Mouse (Mus musculus): Measurements from ENCODE around the gene Cpm. TPM values are rescaled to one million over a fixed set of nuclear protein-coding genes. Genes with fewer than 3 reads are reported as not detected.

Cpm gene
- polyA plus RNA-seq, 1 experiment: 6.7 TPM

DNA sequence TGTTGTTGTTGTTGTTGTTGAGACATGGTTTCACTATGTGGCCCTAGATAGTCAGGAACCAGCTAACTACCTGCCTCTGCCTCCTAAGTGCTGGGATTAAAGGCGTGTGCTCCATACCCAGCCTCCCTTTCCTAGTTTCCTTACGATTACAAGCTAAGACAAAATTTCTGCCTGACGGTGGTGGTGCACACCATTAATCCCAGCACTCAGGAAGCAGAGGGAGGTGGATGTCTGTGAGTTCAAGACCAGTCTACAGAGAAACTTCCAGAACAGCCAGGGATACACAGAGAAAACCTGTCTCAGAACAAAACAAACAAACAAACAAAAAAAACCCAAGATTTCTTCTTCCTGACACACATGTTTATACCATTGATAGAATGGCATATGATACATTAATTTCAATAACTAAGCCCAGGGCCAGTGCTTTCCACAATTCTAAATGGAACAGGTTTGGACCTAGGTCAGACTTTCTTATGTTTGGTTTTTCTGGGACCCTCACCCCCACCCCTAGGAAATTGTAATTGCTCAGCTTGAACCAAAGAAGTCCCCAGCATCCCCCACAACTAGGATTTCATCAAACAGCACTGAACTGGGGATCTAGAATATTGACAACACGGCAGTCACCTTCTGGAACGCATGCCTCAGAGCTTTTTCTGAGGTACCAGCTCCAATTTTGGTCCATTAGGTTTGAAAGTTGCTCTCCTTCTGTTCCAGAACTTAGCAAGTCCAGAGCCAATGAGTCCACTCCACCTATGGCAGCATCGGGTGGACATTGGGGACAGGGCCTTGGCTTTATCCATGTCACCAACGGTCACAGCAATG lies 20.1 kb upstream of the Cpm start:
- no peak overlapping the region for H3K27ac ChIP-seq (ENCODE audit: insufficient read depth, low read length)
- no peak overlapping the region for H3K4me3 ChIP-seq (ENCODE audit: low read depth, low read length)
- H3K27me3 ChIP-seq (ENCODE audit: control insufficient read depth, insufficient read depth, low read length, poor library complexity, severe bottlenecking): no peaks in the 10 kb centered on the region
- TF ChIP-seq CTCF (IDR thresholded peaks at IDR 0.05; ENCODE audit: low read depth, low read length) (no peak), POLR2A (IDR thresholded peaks at IDR 0.05; ENCODE audit: insufficient read depth, low read length) (no peak), EP300 (IDR thresholded peaks at IDR 0.05; ENCODE audit: insufficient read depth, low read depth, low read length) (no peak)
- H3K36me3 ChIP-seq (ENCODE audit: control insufficient read depth, insufficient read depth, low read length, poor library complexity, severe bottlenecking): no peaks in the 10 kb centered on the region
- no peak overlapping the region for H3K9ac ChIP-seq (ENCODE audit: low read depth, poor library complexity, severe bottlenecking)
- no peaks in the 10 kb centered on the region for H3K4me1 ChIP-seq (ENCODE audit: control insufficient read depth, insufficient read depth, low read length)
- H3K9me3 ChIP-seq (replicated peaks; ENCODE audit: control insufficient read depth, insufficient read depth, low read length, poor library complexity, severe bottlenecking): no peaks in the 10 kb centered on the region

GRCm38 (mm10) chr10:117609810-117610090 lies 19.6 kb upstream of the Cpm start:
- Histone ChIP-seq H3K9ac (ENCODE audit: low read depth, poor library complexity, severe bottlenecking) (no peak overlapping the region), H3K4me3 (ENCODE audit: low read depth, low read length) (no peak overlapping the region), H3K36me3 (ENCODE audit: control insufficient read depth, insufficient read depth, low read length, poor library complexity, severe bottlenecking) (no peaks in the 10 kb centered on the region), H3K4me1 (ENCODE audit: control insufficient read depth, insufficient read depth, low read length) (no peaks in the 10 kb centered on the region), H3K27ac (ENCODE audit: insufficient read depth, low read length) (no peak overlapping the region), H3K27me3 (ENCODE audit: control insufficient read depth, insufficient read depth, low read length, poor library complexity, severe bottlenecking) (no peaks in the 10 kb centered on the region), H3K9me3 (replicated peaks; ENCODE audit: control insufficient read depth, insufficient read depth, low read length, poor library complexity, severe bottlenecking) (no peaks in the 10 kb centered on the region)
- TF ChIP-seq POLR2A (IDR thresholded peaks at IDR 0.05; ENCODE audit: insufficient read depth, low read length): no peak
- no peak for TF ChIP-seq EP300 (IDR thresholded peaks at IDR 0.05; ENCODE audit: insufficient read depth, low read depth, low read length)
- TF ChIP-seq CTCF (IDR thresholded peaks at IDR 0.05; ENCODE audit: low read depth, low read length): no peak

- H3K4me1 ChIP-seq (ENCODE audit: control insufficient read depth, insufficient read depth, low read length): no peaks in the 10 kb centered on the region
- no peak overlapping the region for H3K9ac ChIP-seq (ENCODE audit: low read depth, poor library complexity, severe bottlenecking)
- H3K27me3 ChIP-seq (ENCODE audit: control insufficient read depth, insufficient read depth, low read length, poor library complexity, severe bottlenecking): no peaks in the 10 kb centered on the region
- no peak overlapping the region for H3K27ac ChIP-seq (ENCODE audit: insufficient read depth, low read length)
- H3K9me3 ChIP-seq (replicated peaks; ENCODE audit: control insufficient read depth, insufficient read depth, low read length, poor library complexity, severe bottlenecking): no peaks in the 10 kb centered on the region
- H3K36me3 ChIP-seq (ENCODE audit: control insufficient read depth, insufficient read depth, low read length, poor library complexity, severe bottlenecking): no peaks in the 10 kb centered on the region
- H3K4me3 ChIP-seq (ENCODE audit: low read depth, low read length): no peak overlapping the region
- TF ChIP-seq POLR2A (IDR thresholded peaks at IDR 0.05; ENCODE audit: insufficient read depth, low read length) (no peak), EP300 (IDR thresholded peaks at IDR 0.05; ENCODE audit: insufficient read depth, low read depth, low read length) (no peak), CTCF (IDR thresholded peaks at IDR 0.05; ENCODE audit: low read depth, low read length) (no peak)
Measured at GRCm38 (mm10) chr10:117610160-117610764, 19.0 kb upstream of the Cpm start.

DNA sequence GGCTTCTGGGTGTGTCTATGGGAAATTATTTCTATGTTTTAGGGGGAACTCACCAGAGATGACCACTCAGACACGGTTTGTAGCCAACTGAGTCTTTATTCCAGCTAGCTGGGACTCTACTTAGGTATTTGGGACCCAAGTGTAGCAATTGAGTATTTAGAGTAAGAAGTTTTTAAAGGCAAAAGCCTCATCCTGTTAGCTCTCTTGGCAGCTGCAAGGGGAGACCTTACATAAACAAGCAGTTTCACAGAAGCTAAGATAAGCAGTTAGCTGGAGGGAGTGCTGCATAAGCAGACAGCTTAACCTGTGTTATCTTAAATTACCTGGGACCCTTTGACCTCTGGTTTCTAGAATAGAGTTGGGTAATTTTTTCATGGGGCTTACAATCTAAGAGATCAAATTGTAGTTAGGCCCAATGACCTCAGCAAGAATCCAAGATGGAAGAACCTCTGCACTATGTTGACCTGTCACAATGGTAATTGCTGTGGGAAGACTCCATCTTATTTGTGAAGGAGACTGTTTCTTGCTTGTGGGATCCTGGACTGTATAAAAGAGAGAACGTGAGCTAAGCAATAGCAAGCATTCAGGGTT lies 18.4 kb upstream of the Cpm start:
- H3K4me1 ChIP-seq (ENCODE audit: control insufficient read depth, insufficient read depth, low read length): no peaks in the 10 kb centered on the region
- H3K27ac ChIP-seq (ENCODE audit: insufficient read depth, low read length): no peak overlapping the region
- no peak overlapping the region for H3K4me3 ChIP-seq (ENCODE audit: low read depth, low read length)
- TF ChIP-seq CTCF (IDR thresholded peaks at IDR 0.05; ENCODE audit: low read depth, low read length) (no peak), POLR2A (IDR thresholded peaks at IDR 0.05; ENCODE audit: insufficient read depth, low read length) (no peak), EP300 (IDR thresholded peaks at IDR 0.05; ENCODE audit: insufficient read depth, low read depth, low read length) (no peak)
- no peak overlapping the region for H3K9ac ChIP-seq (ENCODE audit: low read depth, poor library complexity, severe bottlenecking)
- no peaks in the 10 kb centered on the region for H3K27me3 ChIP-seq (ENCODE audit: control insufficient read depth, insufficient read depth, low read length, poor library complexity, severe bottlenecking)
- H3K9me3 ChIP-seq (replicated peaks; ENCODE audit: control insufficient read depth, insufficient read depth, low read length, poor library complexity, severe bottlenecking): no peaks in the 10 kb centered on the region
- no peaks in the 10 kb centered on the region for H3K36me3 ChIP-seq (ENCODE audit: control insufficient read depth, insufficient read depth, low read length, poor library complexity, severe bottlenecking)

DNA sequence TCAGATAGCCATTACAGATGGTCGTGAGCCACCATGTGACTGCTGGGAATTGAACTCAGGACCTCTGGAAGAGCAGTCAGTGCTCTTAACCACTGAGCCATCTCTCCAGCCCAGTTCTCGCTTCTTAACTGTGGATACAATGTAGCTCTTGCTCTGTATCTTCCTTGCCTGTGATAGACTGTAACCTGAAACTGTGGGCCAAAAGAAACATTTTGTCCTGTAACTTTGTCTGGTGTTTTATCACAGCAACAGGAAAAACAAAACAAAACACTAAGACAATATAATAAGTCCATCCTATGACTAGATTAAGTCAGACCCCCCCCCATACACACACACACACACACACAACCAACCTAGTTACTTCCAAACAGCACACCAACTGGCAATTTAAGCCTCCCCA lies 17.8 kb upstream of the Cpm start:
- Histone ChIP-seq H3K4me3 (ENCODE audit: low read depth, low read length) (no peak overlapping the region), H3K27ac (ENCODE audit: insufficient read depth, low read length) (no peak overlapping the region), H3K4me1 (ENCODE audit: control insufficient read depth, insufficient read depth, low read length) (no peaks in the 10 kb centered on the region), H3K9me3 (replicated peaks; ENCODE audit: control insufficient read depth, insufficient read depth, low read length, poor library complexity, severe bottlenecking) (0 out of 2 replicates have a peak, but pooled peaks cover 2% of the 10 kb centered on the region), H3K27me3 (ENCODE audit: control insufficient read depth, insufficient read depth, low read length, poor library complexity, severe bottlenecking) (no peaks in the 10 kb centered on the region), H3K9ac (ENCODE audit: low read depth, poor library complexity, severe bottlenecking) (no peak overlapping the region), H3K36me3 (ENCODE audit: control insufficient read depth, insufficient read depth, low read length, poor library complexity, severe bottlenecking) (no peaks in the 10 kb centered on the region)
- TF ChIP-seq CTCF (IDR thresholded peaks at IDR 0.05; ENCODE audit: low read depth, low read length): no peak
- no peak for TF ChIP-seq EP300 (IDR thresholded peaks at IDR 0.05; ENCODE audit: insufficient read depth, low read depth, low read length)

DNA sequence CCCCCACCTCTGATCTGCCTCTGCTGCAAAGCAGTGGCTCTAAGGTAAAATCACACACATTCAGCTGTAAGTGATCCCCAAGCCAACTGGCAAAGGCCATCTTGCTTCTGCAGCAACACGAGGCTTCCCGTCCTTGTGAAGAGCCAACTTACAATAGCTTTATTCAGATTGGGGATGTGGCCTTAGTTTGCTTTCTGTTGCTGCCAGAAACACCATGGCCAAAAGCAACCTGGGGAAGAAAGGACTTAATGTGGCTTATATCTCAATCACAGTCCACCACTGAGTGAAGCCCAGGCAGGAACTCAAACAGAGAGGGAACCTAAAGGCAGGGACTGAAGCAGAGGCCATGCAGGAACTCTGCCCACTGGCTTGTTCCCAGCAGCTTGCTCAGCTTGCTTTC lies 17.3 kb upstream of the Cpm start:
- H3K9ac ChIP-seq (ENCODE audit: low read depth, poor library complexity, severe bottlenecking): no peak overlapping the region
- no peaks in the 10 kb centered on the region for H3K36me3 ChIP-seq (ENCODE audit: control insufficient read depth, insufficient read depth, low read length, poor library complexity, severe bottlenecking)
- no peak overlapping the region for H3K4me3 ChIP-seq (ENCODE audit: low read depth, low read length)
- no peak overlapping the region for H3K27ac ChIP-seq (ENCODE audit: insufficient read depth, low read length)
- no peaks in the 10 kb centered on the region for H3K4me1 ChIP-seq (ENCODE audit: control insufficient read depth, insufficient read depth, low read length)
- 0 out of 2 replicates have a peak, but pooled peaks cover 4% of the 10 kb centered on the region for H3K9me3 ChIP-seq (replicated peaks; ENCODE audit: control insufficient read depth, insufficient read depth, low read length, poor library complexity, severe bottlenecking)
- no peak for TF ChIP-seq POLR2A (IDR thresholded peaks at IDR 0.05; ENCODE audit: insufficient read depth, low read length)
- no peak for TF ChIP-seq EP300 (IDR thresholded peaks at IDR 0.05; ENCODE audit: insufficient read depth, low read depth, low read length)
- no peak for TF ChIP-seq CTCF (IDR thresholded peaks at IDR 0.05; ENCODE audit: low read depth, low read length)
- no peaks in the 10 kb centered on the region for H3K27me3 ChIP-seq (ENCODE audit: control insufficient read depth, insufficient read depth, low read length, poor library complexity, severe bottlenecking)

Measured in ES-Bruce4 (cell line).